Mouse (Mus musculus) ES-E14 (cell line): ENCODE data around the gene Tmem150b. TPM values are rescaled to one million over a fixed set of nuclear protein-coding genes. Genes with fewer than 3 reads are reported as not detected.

ENCODE experiments used
- DNase-seq: peaks from one replicate; pipeline ENCODE4 v3.0.0-alpha.2; 2013; ENCODE audit warnings: low read depth, low spot score
- H3K27ac ChIP-seq: 2 replicates; pipeline ENCODE4 v1.5.1; 2012; ENCODE audit warnings: low read depth, mild to moderate bottlenecking, low read length, moderate library complexity, mixed read lengths; ENCODE audit not compliant: poor library complexity, insufficient read depth, severe bottlenecking
- H3K36me3 ChIP-seq: 2 replicates; pipeline ENCODE4 v1.6.1; 2012; ENCODE audit warnings: mild to moderate bottlenecking, low read length, moderate library complexity, mixed read lengths; ENCODE audit not compliant: control insufficient read depth, poor library complexity, insufficient read depth, severe bottlenecking
- H3K4me1 ChIP-seq, 2 experiments: fragments of 150-350 bp in 1 of 2; sonication (generic) in 1 of 2; 2 replicates each; pipeline ENCODE4 v1.6.1; 2012; ENCODE audit warnings: low read length in 2 of 2, mild to moderate bottlenecking in 1 of 2, mixed read lengths in 1 of 2; ENCODE audit not compliant: control insufficient read depth in 2 of 2, insufficient read depth in 2 of 2, poor library complexity in 1 of 2
- H3K4me3 ChIP-seq, 2 experiments: fragments of 150-350 bp in 1 of 2; sonication (generic) in 1 of 2; 2 replicates each; pipeline ENCODE4 v1.5.1; 2012; ENCODE audit warnings: low read length in 2 of 2, low read depth in 1 of 2, mild to moderate bottlenecking in 1 of 2, mixed read lengths in 1 of 2; ENCODE audit not compliant: insufficient read depth in 1 of 2, poor library complexity in 1 of 2, severe bottlenecking in 1 of 2
- H3K9ac ChIP-seq: 2 replicates; pipeline ENCODE4 v1.6.1; 2012; ENCODE audit warnings: low read depth, mild to moderate bottlenecking, low read length, mixed read lengths; ENCODE audit not compliant: poor library complexity, insufficient read depth, severe bottlenecking
- H3K9me3 ChIP-seq: fragments of 150-350 bp; sonication (generic); 2 replicates; pipeline ENCODE4 v1.6.1; 2012; ENCODE audit warnings: low read depth, mild to moderate bottlenecking, low read length; ENCODE audit not compliant: control insufficient read depth, insufficient read depth
- CHD2 ChIP-seq: IDR thresholded peaks from 2 replicates; pipeline ENCODE4 v1.6.1; 2014; ENCODE audit warnings: mild to moderate bottlenecking, low read depth, low read length, inconsistent platforms
- HCFC1 ChIP-seq: IDR thresholded peaks from 2 replicates; pipeline ENCODE4 v1.6.1; 2012; ENCODE audit warnings: low read length, inconsistent platforms, borderline replicate concordance; ENCODE audit not compliant: insufficient read depth
- MAFK ChIP-seq: IDR thresholded peaks from 2 replicates; pipeline ENCODE4 v1.6.1; 2014; ENCODE audit warnings: mild to moderate bottlenecking, low read depth, low read length, inconsistent platforms; ENCODE audit not compliant: insufficient read depth
- ZC3H11A ChIP-seq: IDR thresholded peaks from 2 replicates; pipeline ENCODE4 v1.6.1; 2012; ENCODE audit warnings: low read depth, mild to moderate bottlenecking, inconsistent platforms, low read length, borderline replicate concordance
- ZNF384 ChIP-seq: IDR thresholded peaks from 2 replicates; pipeline ENCODE4 v1.6.1; 2012; ENCODE audit warnings: low read depth, low read length, inconsistent platforms
- in situ Hi-C, 2 experiments: fragments of 600-800 bp; cut with MboI; formaldehyde crosslinking; loops; one replicate each; pipeline ENCODE4 v1.15.1; 2025; ENCODE audit warnings: low sequenced_read_pairs in 2 of 2, inconsistent platforms in 1 of 2; ENCODE audit not compliant: unreplicated experiment in 2 of 2
- total RNA-seq: library from RNA; depleted of rRNA; stranded (reverse); fragments of 300-350 nt; gene quantifications from 2 replicates; pipeline ENCODE4 v1.2.3, GENCODE M21; 2012

The Tmem150b gene
- total RNA-seq, 1 experiment: 0.94 TPM

DNA sequence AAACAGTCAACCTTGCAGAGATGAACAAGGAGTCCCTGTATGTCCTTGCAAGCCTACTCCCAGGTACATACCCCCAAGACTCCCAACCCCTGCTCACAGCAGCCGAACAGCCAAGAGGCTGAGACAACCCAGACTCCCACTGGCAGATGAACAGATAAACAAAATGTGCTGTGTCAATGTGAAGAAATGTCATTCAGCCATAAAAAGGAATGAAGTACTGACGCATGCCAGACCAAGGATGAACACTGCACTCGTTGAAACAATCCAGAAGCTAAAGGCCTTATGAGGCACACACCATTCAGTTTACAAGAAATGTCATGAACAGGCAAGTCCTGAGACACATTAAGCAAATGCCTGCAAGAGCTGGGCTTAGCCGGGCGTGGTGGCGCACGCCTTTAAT lies 49.8 kb downstream of the Tmem150b start:
- TF ChIP-seq ZC3H11A (no peak), CHD2 (no peak), HCFC1 (no peak), MAFK (no peak), ZNF384 (no peak)
- H3K9ac ChIP-seq: no peak overlapping the region
- H3K4me1 ChIP-seq: peaks cover 0 to 5% of the 10 kb centered on the region in 2 experiments; a peak in 2 of 4 replicates
- H3K9me3 ChIP-seq: no peaks in the 10 kb centered on the region
- H3K36me3 ChIP-seq: peaks cover 11% of the 10 kb centered on the region
- no peak overlapping the region for H3K27ac ChIP-seq
- DNase-seq: no peak
- in situ Hi-C loops: no loop called here
- no peak overlapping the region for H3K4me3 ChIP-seq

- in situ Hi-C loops: no loop called here
- no peak for DNase-seq
- no peak for TF ChIP-seq ZNF384
- TF ChIP-seq HCFC1: no peak
- no peak for TF ChIP-seq MAFK
- TF ChIP-seq CHD2: no peak
- no peak for TF ChIP-seq ZC3H11A
- Histone ChIP-seq H3K4me1 (peaks cover 0 to 5% of the 10 kb centered on the region in 2 experiments; a peak in 2 of 4 replicates), H3K4me3 (no peak overlapping the region), H3K36me3 (peaks cover 9% of the 10 kb centered on the region), H3K9me3 (no peaks in the 10 kb centered on the region), H3K9ac (peak overlapping the region; percentile 37; the same call in 1 of the 2 replicates), H3K27ac (no peak overlapping the region; the same call in 1 of the 2 replicates)
Measured at GRCm38 (mm10) chr7:4674114-4674731, 50.8 kb downstream of the Tmem150b start.

- in situ Hi-C loops: no loop called here
- Histone ChIP-seq H3K27ac (no peak overlapping the region), H3K4me1 (peaks cover 0 to 5% of the 10 kb centered on the region in 2 experiments; a peak in 2 of 4 replicates), H3K36me3 (peaks cover 4% of the 10 kb centered on the region; the same call in 1 of the 2 replicates), H3K4me3 (no peak overlapping the region), H3K9ac (no peak overlapping the region), H3K9me3 (no peaks in the 10 kb centered on the region)
- no peak for DNase-seq
- no peak for TF ChIP-seq CHD2
- TF ChIP-seq MAFK: no peak
- TF ChIP-seq ZNF384: no peak
- TF ChIP-seq ZC3H11A: no peak
- no peak for TF ChIP-seq HCFC1
Measured at GRCm38 (mm10) chr7:4671956-4672355, 53.1 kb downstream of the Tmem150b start.

- Histone ChIP-seq H3K9ac (no peak overlapping the region), H3K27ac (no peak overlapping the region), H3K4me3 (no peak overlapping the region), H3K9me3 (no peaks in the 10 kb centered on the region), H3K36me3 (peaks cover 4% of the 10 kb centered on the region; the same call in 1 of the 2 replicates), H3K4me1 (peaks cover 0 to 5% of the 10 kb centered on the region in 2 experiments; a peak in 2 of 4 replicates)
- no peak for TF ChIP-seq CHD2
- no peak for TF ChIP-seq ZC3H11A
- no peak for TF ChIP-seq HCFC1
- TF ChIP-seq MAFK: no peak
- TF ChIP-seq ZNF384: no peak
- DNase-seq: no peak
- in situ Hi-C loops: no loop called here
Measured at GRCm38 (mm10) chr7:4670655-4671255, 54.3 kb downstream of the Tmem150b start.
